Mouse (Mus musculus) c-Kit-positive CD71-positive TER-119-positive erythroid progenitor cells, embryonic 14.5 days (primary cell): ENCODE measurements around the gene Eif4a3.

ENCODE experiments used
- DNase-seq: peaks from one replicate; pipeline ENCODE4 v3.0.0-alpha.2; 2013; ENCODE audit warnings: low spot score

Eif4a3 gene

DNA sequence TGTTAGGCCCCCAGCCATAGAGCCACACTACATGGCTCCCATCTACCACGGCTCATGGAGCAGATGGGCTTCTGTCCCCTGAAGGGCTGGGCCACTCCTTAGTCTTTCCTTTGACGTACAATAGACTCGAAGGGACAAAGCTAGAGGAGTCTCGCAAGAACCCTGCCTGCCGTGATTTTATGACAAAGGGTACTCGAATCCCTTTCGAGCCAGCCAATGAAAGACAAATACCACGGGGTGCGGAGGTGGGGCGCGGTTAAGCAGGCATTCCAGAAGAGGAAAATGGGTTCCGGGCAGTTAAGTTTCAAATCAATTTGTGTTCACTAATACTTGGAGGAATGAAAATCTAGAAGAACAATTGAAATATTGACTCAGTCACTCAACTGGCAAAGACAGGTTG is 60.4 kb downstream of the Eif4a3 start:
- no peak for DNase-seq
